Comparison of ENCODE assay signal across 9 mouse cellular contexts in the genomic region with DNA sequence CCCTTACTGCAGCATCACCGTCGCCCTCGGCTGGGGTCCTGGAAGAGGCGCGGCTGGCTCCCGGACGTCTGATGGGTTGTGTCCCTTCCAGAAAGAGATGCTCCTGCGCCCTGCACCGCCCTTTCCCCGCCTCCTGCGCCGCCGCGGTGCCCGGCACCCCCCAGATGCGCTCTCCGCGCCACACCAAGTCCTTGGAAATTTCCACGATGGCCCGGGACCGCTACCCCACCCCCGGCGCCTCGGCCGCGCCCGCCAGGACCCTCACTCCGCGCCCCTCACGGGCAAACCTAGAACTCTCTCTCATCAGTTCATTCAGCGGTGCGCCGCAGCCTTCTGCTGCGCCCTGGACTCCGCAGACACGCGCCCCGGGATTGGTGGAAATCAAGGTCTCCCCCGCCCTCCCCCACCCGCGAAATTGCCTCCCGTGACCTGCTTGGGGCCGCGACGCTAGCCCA. TPM values are rescaled to one million over a fixed set of nuclear protein-coding genes. Genes with fewer than 3 reads are reported as not detected.
DNase-seq lines count a peak whose midpoint lies in the region; ATAC-seq and TF ChIP-seq lines count a peak whose summit lies in the region.
"Had no signal": no experiment of that assay in that cellular context is flagged by ENCODE, and none has a peak within 500 bp of the region (broad histone marks: within the 10 kb centered on the region; RNA-seq: fewer than 3 reads in every experiment).

St8sia1 (minus strand) TSS at position 377 of the 455 bp plus-strand sequence.

- H3K4me2 ChIP-seq in forebrain, embryonic 13.5 days: peak within 1 kb of the TSS; percentile 75
- H3K4me2 ChIP-seq in intestine, embryonic 14.5 days (ENCODE audit: low read length): peak within 1 kb of the TSS; percentile 69

- peak; percentile 75 for ATAC-seq in forebrain, embryonic 13.5 days
- peak; percentile 75 for ATAC-seq in intestine, embryonic 14.5 days (replicated peaks; ENCODE audit: low FRiP score, low TSS enrichment, low read depth)

- no peak within 1 kb of the TSS for H3K27ac ChIP-seq in bone marrow macrophage, adult 2 months (ENCODE audit: insufficient read depth, low read depth, low read length)
- peak within 1 kb of the TSS; percentile 96 for H3K27ac ChIP-seq in forebrain, embryonic 13.5 days
- H3K27ac ChIP-seq in intestine, embryonic 14.5 days (ENCODE audit: low read depth): peak within 1 kb of the TSS; percentile 66

- peak within 1 kb of the TSS; percentile 51 for H3K4me3 ChIP-seq in bone marrow macrophage, adult 2 months (ENCODE audit: insufficient read depth, low read length)
- peak within 1 kb of the TSS; percentile 69 for H3K4me3 ChIP-seq in forebrain, embryonic 13.5 days
- peak within 1 kb of the TSS; percentile 51 for H3K4me3 ChIP-seq in intestine, embryonic 14.5 days (ENCODE audit: low read depth, low read length)

- under 1% methylated on average over 39 of the region's 45 CpGs for WGBS in forebrain, embryonic 13.5 days
- WGBS in intestine, embryonic 14.5 days: 0% methylated on average over 45 of the region's 45 CpGs

- intact Hi-C loops in gastrocnemius, postnatal 36 days (cut with DNase I): no loop called here
- intact Hi-C loops in left cerebral cortex, postnatal 4 days (cut with DNase I): loop anchor here (5.0 kb wide), 1 partner anchor 177 kb away; no protein-coding TSS in a partner anchor

- peaks cover 3% of the 10 kb centered on the region; the same call in 1 of the 2 replicates for H3K36me3 ChIP-seq in forebrain, embryonic 13.5 days (ENCODE audit: poor library complexity, severe bottlenecking)
- H3K36me3 ChIP-seq in intestine, embryonic 14.5 days (ENCODE audit: control insufficient read depth, insufficient read depth, low read length): no peaks in the 10 kb centered on the region
- H3K36me3 ChIP-seq: G1E had no signal

- no peaks in the 10 kb centered on the region for H3K27me3 ChIP-seq in forebrain, embryonic 13.5 days
- H3K27me3 ChIP-seq in intestine, embryonic 14.5 days (replicated peaks; ENCODE audit: control insufficient read depth, insufficient read depth, low read length): peaks cover 3% of the 10 kb centered on the region; the same call in 1 of the 2 replicates

- TF ChIP-seq POLR2A in bone marrow macrophage, adult 2 months (IDR thresholded peaks at IDR 0.05; ENCODE audit: borderline replicate concordance, low read depth, low read length): no peak

- H3K9me3 ChIP-seq in forebrain, embryonic 13.5 days (replicated peaks): no peaks in the 10 kb centered on the region
- H3K9me3 ChIP-seq in intestine, embryonic 14.5 days (ENCODE audit: control insufficient read depth, low read length): no peaks in the 10 kb centered on the region
- H3K9me3 ChIP-seq: G1E had no signal

- no peak for TF ChIP-seq CTCF in bone marrow macrophage, adult 2 months (IDR thresholded peaks at IDR 0.05; ENCODE audit: low read depth, low read length)

- peaks cover 5% of the 10 kb centered on the region; the same call in 1 of the 2 replicates for H3K4me1 ChIP-seq in bone marrow macrophage, adult 2 months (ENCODE audit: control insufficient read depth, insufficient read depth, low read length)
- H3K4me1 ChIP-seq in forebrain, embryonic 13.5 days: peaks cover 32% of the 10 kb centered on the region
- H3K4me1 ChIP-seq in intestine, embryonic 14.5 days (replicated peaks; ENCODE audit: control insufficient read depth, insufficient read depth, low read length): peaks cover 16% of the 10 kb centered on the region

- peak; percentile 15 to 16 for DNase-seq in gastrocnemius, postnatal 4 days (ENCODE audit: low spot score in 2 of 2)
- no peak for DNase-seq in gastrocnemius, postnatal 36 days
- DNase-seq in intestine, embryonic 14.5 days (ENCODE audit: low spot score): peak; percentile 80
- DNase-seq in left cerebral cortex, postnatal 4 days: peak; percentile 71
- DNase-seq in neural tube, embryonic 10.5 days (ENCODE audit: extremely low spot score, low spot score): peak; percentile 78
- no peak for DNase-seq in urinary bladder, postnatal 25 days (ENCODE audit: low spot score)

- peak within 1 kb of the TSS; percentile 84 for H3K9ac ChIP-seq in forebrain, embryonic 13.5 days
- H3K9ac ChIP-seq in intestine, embryonic 14.5 days (ENCODE audit: low read length): peak within 1 kb of the TSS; percentile 56

RNA-seq across cellular contexts. Expression of gene St8sia1, which starts in this region (rescaled TPM):
- total RNA-seq in gastrocnemius, postnatal 4 days (2021): under 1 TPM; 0.47 to 0.52 TPM
- total RNA-seq in gastrocnemius, postnatal 36 days (2021): under 1 TPM; 0.10 to 0.28 TPM
- not detected in 2 replicates for polyA plus RNA-seq in bone marrow macrophage, adult 2 months (2012; ENCODE audit: insufficient read depth, insufficient read length, missing spikeins)
- polyA plus RNA-seq in forebrain, embryonic 13.5 days (2015; fragmentation: Nextera tagmentation; extraction: Ambion mirVana): 4.2 and 4.8 TPM in 2 replicates
- polyA plus RNA-seq in intestine, embryonic 14.5 days (2014; fragmentation: Nextera tagmentation; extraction: Ambion mirVana): 1.8 and 2.3 TPM in 2 replicates
- total RNA-seq in left cerebral cortex, postnatal 4 days (2021): 10 to 100 TPM; 31.4 to 33.5 TPM
- polyA plus RNA-seq: G1E had no signal

Comparison
In these comparisons a context has a peak if more than half of its experiments do, and no peak if none do; other contexts are left out.
1. RNA of gene St8sia1 (total RNA-seq): 31.4 to 33.5 TPM in left cerebral cortex, postnatal 4 days; 0.47 to 0.52 TPM in gastrocnemius, postnatal 4 days and 0.10 to 0.28 TPM in gastrocnemius, postnatal 36 days; every median in the first group is over 10 times any median in the second.
2. Peak in DNase-seq in gastrocnemius, postnatal 4 days; RNA of the gene not detected or under 1 TPM.
3. DNase-seq: peak in intestine, embryonic 14.5 days (single experiment), left cerebral cortex, postnatal 4 days (single experiment) and neural tube, embryonic 10.5 days (single experiment); none in gastrocnemius, postnatal 36 days (0 of 2) and urinary bladder, postnatal 25 days (single experiment).
4. Peak in every context shown above with its lines, with median percentiles within 50 percentile points of each other: H3K4me3 ChIP-seq.